Mouse (Mus musculus): ENCODE measurements around the gene Adam12.
"Not testable (repeated sequence)": the region's sequence is repeated elsewhere in the genome, so short reads cannot be mapped to it uniquely, and the experiment has no call there.

Gene Adam12

GRCm38 (mm10) chr7:133933378-133933777 is 298.6 kb downstream of the Adam12 start:
- no peak for DNase-seq (ENCODE audit: low spot score in 2 of 2)

GRCm38 (mm10) chr7:133931481-133931880 is 300.5 kb downstream of the Adam12 start:
- DNase-seq (ENCODE audit: low spot score in 2 of 2) = no peak

GRCm38 (mm10) chr7:133928981-133929380 is 303.0 kb downstream of the Adam12 start:
- no peak for DNase-seq (ENCODE audit: low spot score in 2 of 2)

GRCm38 (mm10) chr7:133925771-133926170 is 306.2 kb downstream of the Adam12 start:
- DNase-seq (ENCODE audit: low spot score in 2 of 2) = no peak

GRCm38 (mm10) chr7:133923994-133924393 is 308.0 kb downstream of the Adam12 start:
- no peak for DNase-seq (ENCODE audit: low spot score in 2 of 2)

GRCm38 (mm10) chr7:133921291-133921690 is 310.7 kb downstream of the Adam12 start:
- no peak for DNase-seq (ENCODE audit: low spot score in 2 of 2)

GRCm38 (mm10) chr7:133920724-133921123 is 311.2 kb downstream of the Adam12 start:
- DNase-seq (ENCODE audit: low spot score in 2 of 2) = no peak

- DNase-seq (ENCODE audit: low spot score in 2 of 2) = peak; percentile 21 to 44
These were observed 312.0 kb downstream of the Adam12 start for GRCm38 (mm10) chr7:133919918-133920317.

GRCm38 (mm10) chr7:133919306-133919705 is 312.6 kb downstream of the Adam12 start:
- DNase-seq (ENCODE audit: low spot score in 2 of 2) = no peak

- DNase-seq (ENCODE audit: low spot score in 2 of 2) = no peak
These were observed 315.7 kb downstream of the Adam12 start for GRCm38 (mm10) chr7:133916230-133916629.

- DNase-seq (ENCODE audit: low spot score in 2 of 2) = no peak
These were observed 320.1 kb downstream of the Adam12 start for GRCm38 (mm10) chr7:133911881-133912280.

- DNase-seq (ENCODE audit: low spot score in 2 of 2) = no peak
These were observed 322.0 kb downstream of the Adam12 start for GRCm38 (mm10) chr7:133909833-133910375.

GRCm38 (mm10) chr7:133908966-133909365 is 323.0 kb downstream of the Adam12 start:
- DNase-seq (ENCODE audit: low spot score in 2 of 2) = no peak

- no peak for DNase-seq (ENCODE audit: low spot score in 2 of 2)
These were observed 332.6 kb downstream of the Adam12 start for GRCm38 (mm10) chr7:133899391-133899790.

- DNase-seq (ENCODE audit: low spot score in 2 of 2) = no peak
These were observed 340.1 kb downstream of the Adam12 start for GRCm38 (mm10) chr7:133891796-133892195.

- no peak for DNase-seq (ENCODE audit: low spot score in 2 of 2)
These were observed 340.6 kb downstream of the Adam12 start for GRCm38 (mm10) chr7:133891298-133891697.

- DNase-seq (ENCODE audit: low spot score in 2 of 2) = no peak
These were observed 342.0 kb downstream of the Adam12 start for GRCm38 (mm10) chr7:133889986-133890385.

GRCm38 (mm10) chr7:133888926-133889920 is 342.7 kb downstream of the Adam12 start:
- no peak for DNase-seq (ENCODE audit: low spot score in 2 of 2)

- DNase-seq (ENCODE audit: low spot score in 2 of 2) = not testable (repeated sequence)
These were observed 347.1 kb downstream of the Adam12 start for GRCm38 (mm10) chr7:133884759-133885431.

- no peak for DNase-seq (ENCODE audit: low spot score in 2 of 2)
These were observed 352.2 kb downstream of the Adam12 start for GRCm38 (mm10) chr7:133879761-133880160.

GRCm38 (mm10) chr7:133876646-133877342 is 355.2 kb downstream of the Adam12 start:
- DNase-seq (ENCODE audit: low spot score in 2 of 2) = no peak

- DNase-seq (ENCODE audit: low spot score in 2 of 2) = no peak
These were observed 355.8 kb downstream of the Adam12 start for GRCm38 (mm10) chr7:133876139-133876538.

Measured in frontal cortex, postnatal 14 days (tissue).